Mouse (Mus musculus): ENCODE results near the gene Prkch.

DNA sequence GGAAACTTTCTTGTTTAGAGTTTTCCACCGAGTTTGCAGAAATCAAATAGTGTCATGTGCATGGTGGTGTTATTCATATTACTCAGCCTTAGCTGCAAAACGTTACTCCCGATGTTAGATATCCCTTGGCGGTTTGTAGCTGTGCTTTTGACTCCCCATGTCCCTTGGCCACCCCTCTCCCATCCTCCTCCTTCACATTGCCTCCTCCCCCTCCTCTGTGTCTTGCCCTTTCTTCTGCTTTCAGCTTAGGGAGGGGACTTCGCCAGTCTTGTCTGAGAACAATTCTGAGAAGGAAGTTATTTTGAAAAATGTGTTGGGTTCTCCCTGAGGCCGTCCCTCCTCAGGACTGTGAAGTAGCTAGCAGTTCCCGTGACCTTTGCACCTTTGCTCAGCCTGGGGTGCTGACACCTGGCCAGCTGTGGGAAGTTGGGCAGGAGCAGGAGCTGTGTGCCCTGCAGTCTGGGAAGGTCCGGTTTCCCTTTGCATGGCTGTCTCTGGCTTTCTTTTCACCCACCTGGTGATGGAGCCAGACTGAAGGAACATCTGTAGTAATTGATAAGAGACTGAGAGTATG lies 48.2 kb downstream of the Prkch start:
- no peak for TF ChIP-seq EP300 (optimal IDR thresholded peaks at IDR 0.05)
- TF ChIP-seq CTCF (IDR thresholded peaks at IDR 0.05; ENCODE audit: low read depth), result no peak

Measured in stomach, postnatal 0 days (tissue).